Mouse (Mus musculus) neutrophil, adult 65 days (primary cell): ENCODE data around the gene Lrp11. TPM values are rescaled to one million over a fixed set of nuclear protein-coding genes. Genes with fewer than 3 reads are reported as not detected.

Experiments
- total RNA-seq: library from RNA; stranded (reverse); gene quantifications from 2 replicates; pipeline ENCODE4 v1.2.4, GENCODE M21; 2023

Gene Lrp11
- total RNA-seq = 0.25 and 0.32 TPM in 2 replicates

GRCm38 (mm10) chr10:7589592-7590233 lies at the start of gene Lrp11:
Gene Lrp11, plus strand, starts transcription at chr10:7589800.

GRCm38 (mm10) chr10:7667342-7667802 lies 77.8 kb downstream of the Lrp11 start, which contains the start of gene Nup43:
Gene Nup43, plus strand, starts transcription at chr10:7667503.

Other genes starting within 250 kb of the Lrp11 start
- 20.5 and 32.6 TPM in 2 replicates for gene Ulbp1, start 116.2 kb upstream of the Lrp11 start, total RNA-seq
- 4.2 and 4.3 TPM in 2 replicates for gene Nup43, start 77.7 kb downstream of the Lrp11 start, total RNA-seq
- 60.4 and 74.7 TPM in 2 replicates for gene Pcmt1, start 91.3 kb downstream of the Lrp11 start, total RNA-seq
- gene Lats1, start 91.4 kb downstream of the Lrp11 start, total RNA-seq = 25.4 and 39.1 TPM in 2 replicates
- 48.0 and 53.2 TPM in 2 replicates for gene Katna1, start 136.2 kb downstream of the Lrp11 start, total RNA-seq
- gene Ginm1, start 203.0 kb downstream of the Lrp11 start, total RNA-seq = 25.7 and 41.6 TPM in 2 replicates
- 42.5 and 61.4 TPM in 2 replicates for gene Ppil4, start 203.1 kb downstream of the Lrp11 start, total RNA-seq
- gene Zc3h12d, start 242.7 kb downstream of the Lrp11 start, total RNA-seq = 1.7 and 2.3 TPM in 2 replicates